Mouse (Mus musculus) liver, embryonic 16.5 days (tissue): ENCODE measurements around the gene Rnf13. TPM values are rescaled to one million over a fixed set of nuclear protein-coding genes. Genes with fewer than 3 reads are reported as not detected.

Source experiments
- ATAC-seq: fragments of 200-750 bp; cut with Nextera tagmentation; 2 replicates; pipeline ENCODE4 v1.8.0; 2017; ENCODE audit warnings: low read depth, mild to moderate bottlenecking, moderate number of reproducible peaks, moderate library complexity
- H3K27ac ChIP-seq: fragments of 300-500 bp; sonication (generic); 2 replicates; pipeline ENCODE4 v1.5.1; 2014; ENCODE audit warnings: mild to moderate bottlenecking, low read length
- H3K27me3 ChIP-seq: fragments of 300-500 bp; sonication (generic); 2 replicates; pipeline ENCODE4 v1.6.1; 2014; ENCODE audit warnings: low read depth, low read length, mixed read lengths; ENCODE audit not compliant: control insufficient read depth, insufficient read depth
- H3K36me3 ChIP-seq: fragments of 300-500 bp; sonication (generic); 2 replicates; pipeline ENCODE4 v1.6.1; 2014; ENCODE audit warnings: mild to moderate bottlenecking; ENCODE audit not compliant: control insufficient read depth, insufficient read depth
- H3K4me1 ChIP-seq: fragments of 300-500 bp; sonication (generic); 2 replicates; pipeline ENCODE4 v1.6.1; 2014; ENCODE audit warnings: low read depth, low read length, mixed read lengths; ENCODE audit not compliant: control insufficient read depth
- H3K4me2 ChIP-seq: fragments of 300-500 bp; sonication (generic); 2 replicates; pipeline ENCODE4 v1.6.1; 2014; ENCODE audit warnings: low read depth, low read length, mixed read lengths
- H3K4me3 ChIP-seq: fragments of 300-500 bp; sonication (generic); 2 replicates; pipeline ENCODE4 v1.5.1; 2014; ENCODE audit warnings: low read depth, mild to moderate bottlenecking, low read length
- H3K9ac ChIP-seq: fragments of 300-500 bp; sonication (generic); 2 replicates; pipeline ENCODE4 v1.6.1; 2014; ENCODE audit warnings: low read depth, low read length
- H3K9me3 ChIP-seq: fragments of 300-500 bp; sonication (generic); replicated peaks from 2 replicates; pipeline ENCODE4 v1.6.1; 2016; ENCODE audit warnings: low read length; ENCODE audit not compliant: control insufficient read depth
- WGBS: fragments of 180-500 bp; shearing (Covaris S2); extraction: QIAGEN DNeasy Blood & Tissue Kit; methylation state at CpG from one replicate; pipeline ENCODE4 v1.1.7; 2014; ENCODE audit not compliant: insufficient replicate concordance; 5-methylcytosine and 5-hydroxymethylcytosine counted together
- polyA plus RNA-seq: library from polyadenylated mRNA; unstranded; fragments of >200 nt; fragmentation: Nextera tagmentation; extraction: Ambion mirVana; gene quantifications from 2 replicates; pipeline ENCODE4 v1.2.1, GENCODE M21; 2015

The Rnf13 gene
- polyA plus RNA-seq: 48.0 and 48.6 TPM in 2 replicates

DNA sequence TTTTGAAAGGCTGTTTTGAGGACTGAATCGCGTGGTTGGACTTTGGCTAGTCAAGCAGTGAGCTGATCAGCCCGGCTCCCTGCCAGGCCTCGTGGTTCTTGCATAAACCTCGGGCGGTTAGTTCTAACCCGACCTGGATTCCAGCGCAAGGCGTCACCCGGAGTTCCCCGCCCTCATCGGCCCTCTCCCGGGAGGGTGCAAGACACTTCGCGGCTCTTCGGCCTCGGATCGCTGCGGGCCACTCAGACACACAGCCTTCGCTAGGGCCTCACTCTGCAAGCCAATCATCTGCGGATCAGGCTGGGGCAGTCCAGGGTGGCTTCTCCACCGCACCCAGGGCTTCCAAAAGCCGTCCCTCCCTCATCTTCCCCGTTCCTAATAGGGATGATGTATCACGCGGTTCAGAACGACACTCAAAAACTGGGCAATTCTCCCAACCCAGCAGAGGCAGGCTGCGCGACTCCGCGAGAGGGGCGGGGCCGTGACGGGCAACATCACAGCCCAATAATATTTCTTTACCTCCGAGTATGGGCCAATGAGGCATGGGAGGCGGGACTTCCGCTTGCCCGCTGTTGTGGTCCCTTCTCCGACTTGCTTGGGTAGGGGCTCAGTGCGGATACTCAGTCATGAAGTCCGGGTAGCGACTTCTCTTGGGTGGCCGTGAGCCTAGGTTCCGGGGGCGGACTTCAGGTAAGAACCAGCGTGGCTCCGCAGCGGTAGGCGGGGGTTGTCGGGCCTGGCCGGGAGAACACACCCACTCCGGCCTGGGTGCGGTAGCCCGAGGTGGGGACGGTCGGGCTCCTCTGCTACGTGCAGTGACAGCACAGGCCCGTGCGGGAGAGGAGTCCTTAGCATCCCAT is at the start of gene Rnf13:
Gene Rnf13 (plus strand): TSS at position 552 of the 860 bp plus-strand sequence.
- Histone ChIP-seq H3K27ac (peak within 1 kb of the TSS; percentile 94), H3K9ac (peak within 1 kb of the TSS; percentile 76), H3K27me3 (no peaks in the 10 kb centered on the region), H3K4me2 (peak within 1 kb of the TSS; percentile 83), H3K4me3 (peak within 1 kb of the TSS; percentile 88), H3K4me1 (peaks cover 14% of the 10 kb centered on the region), H3K9me3 (no peaks in the 10 kb centered on the region), H3K36me3 (no peaks in the 10 kb centered on the region)
- peak; percentile 93 for ATAC-seq
- WGBS: under 1% methylated on average over 59 of the region's 59 CpGs

DNA sequence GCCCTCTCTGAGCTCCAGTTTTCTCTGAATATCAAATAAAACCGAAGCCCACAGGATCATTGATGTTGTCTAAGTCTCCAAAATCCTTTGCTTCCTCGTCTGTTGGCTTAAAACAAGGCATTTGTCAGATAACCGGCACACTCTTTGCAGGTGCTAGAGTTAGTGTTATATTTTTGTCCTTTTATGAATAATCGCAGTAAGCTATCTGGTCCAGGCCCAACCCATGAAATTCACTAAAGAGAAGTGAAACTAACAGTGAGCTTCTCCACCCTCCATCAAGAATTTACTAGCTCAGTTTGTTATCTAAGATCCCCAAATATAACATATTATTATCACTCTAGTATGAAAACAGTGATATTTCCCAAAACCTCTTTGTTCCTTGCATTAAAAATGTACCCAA is 44.1 kb upstream of the Rnf13 start:
- 57% methylated on average over 4 of the region's 4 CpGs for WGBS
- Histone ChIP-seq H3K36me3 (no peaks in the 10 kb centered on the region), H3K27me3 (no peaks in the 10 kb centered on the region), H3K4me3 (no peak overlapping the region), H3K4me2 (no peak overlapping the region), H3K27ac (no peak overlapping the region), H3K9ac (no peak overlapping the region), H3K4me1 (no peaks in the 10 kb centered on the region; the same call in 1 of the 2 replicates), H3K9me3 (no peaks in the 10 kb centered on the region)
- no peak for ATAC-seq

GRCm38 (mm10) chr3:57692719-57693118 is 43.1 kb upstream of the Rnf13 start, which contains the start of gene Ankub1:
TSS of gene Ankub1 (minus strand) at chr3:57692799.
- no peak for ATAC-seq
- Histone ChIP-seq H3K9me3 (no peaks in the 10 kb centered on the region), H3K36me3 (no peaks in the 10 kb centered on the region), H3K27me3 (no peaks in the 10 kb centered on the region), H3K27ac (no peak within 1 kb of the TSS), H3K4me1 (no peaks in the 10 kb centered on the region; the same call in 1 of the 2 replicates), H3K9ac (no peak within 1 kb of the TSS), H3K4me3 (no peak within 1 kb of the TSS), H3K4me2 (no peak within 1 kb of the TSS)
- WGBS: 49% methylated on average over 2 of the region's 2 CpGs

GRCm38 (mm10) chr3:57696249-57696648 is 39.6 kb upstream of the Rnf13 start:
- peak overlapping the region; percentile 84 for H3K27ac ChIP-seq

GRCm38 (mm10) chr3:57696779-57697178 is 39.1 kb upstream of the Rnf13 start:
- Histone ChIP-seq H3K4me3 (no peak overlapping the region), H3K4me1 (no peaks in the 10 kb centered on the region; the same call in 1 of the 2 replicates), H3K9me3 (no peaks in the 10 kb centered on the region), H3K27ac (peak overlapping the region; percentile 84), H3K9ac (no peak overlapping the region), H3K36me3 (no peaks in the 10 kb centered on the region), H3K27me3 (no peaks in the 10 kb centered on the region), H3K4me2 (no peak overlapping the region)
- ATAC-seq: peak; percentile 92
- WGBS: 54% methylated on average over 9 of the region's 9 CpGs

More at GRCm38 (mm10) chr3:57696249-57696648, 39.6 kb upstream of the Rnf13 start:
- H3K9ac ChIP-seq: no peak overlapping the region
- 48% methylated on average over 4 of the region's 4 CpGs for WGBS
- no peaks in the 10 kb centered on the region for H3K9me3 ChIP-seq
- peak; percentile 37 for ATAC-seq
- no peak overlapping the region for H3K4me3 ChIP-seq
- H3K4me2 ChIP-seq: no peak overlapping the region
- H3K27me3 ChIP-seq: no peaks in the 10 kb centered on the region
- H3K36me3 ChIP-seq: no peaks in the 10 kb centered on the region
- H3K4me1 ChIP-seq: no peaks in the 10 kb centered on the region; the same call in 1 of the 2 replicates

GRCm38 (mm10) chr3:57714151-57714550 is 21.7 kb upstream of the Rnf13 start:
- no peaks in the 10 kb centered on the region for H3K4me1 ChIP-seq
- WGBS: 62% methylated on average over 6 of the region's 6 CpGs
- no peak overlapping the region for H3K4me2 ChIP-seq
- H3K9ac ChIP-seq: no peak overlapping the region
- H3K27ac ChIP-seq: no peak overlapping the region
- ATAC-seq: no peak
- no peaks in the 10 kb centered on the region for H3K9me3 ChIP-seq
- H3K4me3 ChIP-seq: no peak overlapping the region
- no peaks in the 10 kb centered on the region for H3K36me3 ChIP-seq
- H3K27me3 ChIP-seq: no peaks in the 10 kb centered on the region

- H3K27ac ChIP-seq: no peak overlapping the region
- no peak for ATAC-seq
- no peaks in the 10 kb centered on the region for H3K36me3 ChIP-seq
- no peak overlapping the region for H3K4me2 ChIP-seq
- no peaks in the 10 kb centered on the region for H3K9me3 ChIP-seq
- H3K4me3 ChIP-seq: no peak overlapping the region
- no peaks in the 10 kb centered on the region for H3K27me3 ChIP-seq
- peaks cover 13% of the 10 kb centered on the region for H3K4me1 ChIP-seq
- no peak overlapping the region for H3K9ac ChIP-seq
- WGBS: 68% methylated on average over 5 of the region's 5 CpGs
Observed at GRCm38 (mm10) chr3:57732206-57732915, 3.5 kb upstream of the Rnf13 start.

DNA sequence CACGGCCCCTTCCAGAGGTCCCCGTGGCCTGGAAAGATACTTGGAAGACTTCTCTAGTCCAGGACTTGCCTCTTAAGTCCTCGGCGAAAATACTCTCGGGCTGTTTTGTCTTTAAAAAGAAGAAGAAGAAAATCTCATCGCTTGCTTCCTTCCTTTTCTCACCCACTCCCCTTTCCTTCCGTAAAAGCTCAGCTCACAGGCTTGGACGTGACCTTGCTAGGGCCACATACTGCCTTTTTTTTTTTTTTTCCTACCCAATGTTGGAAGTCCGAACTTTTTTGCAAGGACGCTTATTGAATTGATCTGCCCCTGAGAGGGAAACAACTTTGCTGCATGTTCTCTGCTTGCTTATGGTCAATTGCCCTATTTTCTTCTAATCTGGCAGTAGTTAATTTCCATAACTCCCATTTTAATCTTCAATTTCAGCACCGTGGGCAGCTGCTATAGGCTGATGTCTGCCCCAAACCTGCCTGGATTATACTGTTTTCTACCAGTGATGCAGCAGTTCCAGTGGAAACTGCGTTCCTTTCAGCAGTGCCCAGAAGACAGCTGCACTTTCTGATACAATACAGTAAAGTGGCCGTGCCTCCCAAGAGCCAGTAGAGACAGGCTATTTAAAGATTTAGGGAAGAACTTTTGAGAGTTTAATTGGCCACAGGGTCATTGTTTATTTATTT is 695 bp downstream of the Rnf13 start:
- WGBS: 0% methylated on average over 13 of the region's 13 CpGs
- Histone ChIP-seq H3K9me3 (no peaks in the 10 kb centered on the region), H3K27me3 (no peaks in the 10 kb centered on the region), H3K4me2 (peak overlapping the region; percentile 83), H3K9ac (peak overlapping the region; percentile 76), H3K36me3 (no peaks in the 10 kb centered on the region), H3K4me1 (peaks cover 14% of the 10 kb centered on the region), H3K27ac (peak overlapping the region; percentile 94), H3K4me3 (peak overlapping the region; percentile 88)
- no peak for ATAC-seq
